Mouse (Mus musculus) forebrain, embryonic 13.5 days (tissue): ENCODE measurements around the gene Iqcf1. TPM values are rescaled to one million over a fixed set of nuclear protein-coding genes. Genes with fewer than 3 reads are reported as not detected.

ENCODE experiments used
- ATAC-seq: fragments of 200-750 bp; cut with Nextera tagmentation; 2 replicates; pipeline ENCODE4 v1.8.0; 2017
- H3K27ac ChIP-seq: fragments of 300-500 bp; sonication (generic); 2 replicates; pipeline ENCODE4 v1.5.1; 2015; ENCODE audit warnings: inconsistent platforms, mild to moderate bottlenecking, moderate library complexity
- H3K27me3 ChIP-seq: fragments of 300-500 bp; sonication (generic); 2 replicates; pipeline ENCODE4 v1.6.1; 2015; ENCODE audit warnings: mild to moderate bottlenecking, inconsistent platforms
- H3K36me3 ChIP-seq: fragments of 300-500 bp; sonication (generic); 2 replicates; pipeline ENCODE4 v1.6.1; 2015; ENCODE audit warnings: mild to moderate bottlenecking, inconsistent platforms; ENCODE audit not compliant: poor library complexity, severe bottlenecking
- H3K4me1 ChIP-seq: fragments of 300-500 bp; sonication (generic); 2 replicates; pipeline ENCODE4 v1.6.1; 2015; ENCODE audit warnings: inconsistent platforms
- H3K4me2 ChIP-seq: fragments of 300-500 bp; sonication (generic); 2 replicates; pipeline ENCODE4 v1.6.1; 2015; ENCODE audit warnings: inconsistent platforms, mild to moderate bottlenecking, moderate library complexity
- H3K4me3 ChIP-seq: fragments of 300-500 bp; sonication (generic); 2 replicates; pipeline ENCODE4 v1.5.1; 2015; ENCODE audit warnings: mild to moderate bottlenecking, inconsistent platforms
- H3K9ac ChIP-seq: fragments of 300-500 bp; sonication (generic); 2 replicates; pipeline ENCODE4 v1.6.1; 2015; ENCODE audit warnings: mild to moderate bottlenecking, inconsistent platforms
- H3K9me3 ChIP-seq: fragments of 300-500 bp; sonication (generic); replicated peaks from 2 replicates; pipeline ENCODE4 v1.6.1; 2016; ENCODE audit warnings: inconsistent platforms
- WGBS: fragments of 180-500 bp; shearing (Covaris S2); methylation state at CpG from one replicate; pipeline ENCODE4 v1.1.7; 2015; 5-methylcytosine and 5-hydroxymethylcytosine counted together
- polyA plus RNA-seq: library from polyadenylated mRNA; unstranded; fragments of >200 nt; fragmentation: Nextera tagmentation; extraction: Ambion mirVana; gene quantifications from 2 replicates; pipeline ENCODE4 v1.2.1, GENCODE M21; 2015

The Iqcf1 gene
- polyA plus RNA-seq, 1 experiment from 2014 or later: not detected

DNA sequence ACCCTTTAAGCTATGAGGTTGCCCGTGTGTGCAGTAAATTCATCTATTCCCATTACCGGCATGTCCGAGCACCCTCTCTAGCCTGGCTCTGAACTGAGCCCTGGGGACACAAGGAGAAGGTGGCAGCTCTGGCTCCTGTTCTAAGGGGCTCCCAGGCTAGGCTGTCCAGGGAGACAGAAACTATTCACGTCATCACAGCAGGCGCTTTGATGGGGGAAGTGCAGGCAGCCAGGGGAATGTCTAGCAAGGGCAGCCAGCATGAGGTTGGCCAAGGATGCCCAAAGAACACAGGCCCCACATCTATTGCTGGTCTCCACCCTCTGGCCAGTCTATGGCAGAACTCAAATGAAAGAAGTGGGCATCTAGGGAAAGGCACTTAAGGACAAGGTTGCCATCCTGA lies 41.8 kb upstream of the Iqcf1 start:
- Histone ChIP-seq H3K27me3 (no peaks in the 10 kb centered on the region), H3K9me3 (no peaks in the 10 kb centered on the region), H3K9ac (peak overlapping the region; percentile 97; the same call in 1 of the 2 replicates), H3K4me3 (peak overlapping the region; percentile 81; the same call in 1 of the 2 replicates), H3K4me2 (peak overlapping the region; percentile 98), H3K4me1 (peaks cover 68% of the 10 kb centered on the region), H3K27ac (peak overlapping the region; percentile 96; the same call in 1 of the 2 replicates), H3K36me3 (peaks cover 54% of the 10 kb centered on the region)
- ATAC-seq: no peak
- 51% methylated on average over 5 of the region's 5 CpGs for WGBS

DNA sequence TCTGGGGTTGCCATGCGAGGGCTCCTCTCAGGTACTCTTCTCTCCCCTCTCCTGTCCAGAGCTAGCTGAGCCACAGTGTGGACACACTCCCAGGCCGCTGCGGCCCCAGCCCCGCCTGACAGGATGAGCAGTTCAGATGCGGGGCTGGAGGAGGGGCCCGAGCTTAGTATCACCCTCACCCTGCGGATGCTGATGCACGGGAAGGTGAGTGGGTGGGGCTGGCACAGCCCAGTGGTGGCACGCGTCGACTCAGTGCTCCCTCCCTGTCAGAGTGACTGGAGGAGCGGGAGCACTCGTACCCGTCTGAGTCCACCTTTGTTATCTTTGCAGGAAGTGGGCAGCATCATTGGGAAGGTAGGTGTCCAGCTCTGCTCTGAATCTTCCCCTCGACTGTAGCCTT lies 39.8 kb upstream of the Iqcf1 start:
- WGBS: 83% methylated on average over 15 of the region's 15 CpGs
- Histone ChIP-seq H3K36me3 (peaks cover 71% of the 10 kb centered on the region), H3K9me3 (no peaks in the 10 kb centered on the region), H3K9ac (peak overlapping the region; percentile 21; the same call in 1 of the 2 replicates), H3K27ac (peak overlapping the region; percentile 51), H3K4me3 (no peak overlapping the region), H3K4me1 (peaks cover 72% of the 10 kb centered on the region), H3K4me2 (no peak overlapping the region), H3K27me3 (no peaks in the 10 kb centered on the region; the same call in 1 of the 2 replicates)
- ATAC-seq: no peak

- H3K4me3 ChIP-seq: no peak overlapping the region
- ATAC-seq: no peak
- no peak overlapping the region for H3K4me2 ChIP-seq
- peaks cover 72% of the 10 kb centered on the region for H3K4me1 ChIP-seq
- H3K27ac ChIP-seq: no peak overlapping the region
- H3K27me3 ChIP-seq: no peaks in the 10 kb centered on the region; the same call in 1 of the 2 replicates
- WGBS: 81% methylated on average over 18 of the region's 18 CpGs
- H3K9me3 ChIP-seq: no peaks in the 10 kb centered on the region
- no peak overlapping the region; the same call in 1 of the 2 replicates for H3K9ac ChIP-seq
- peaks cover 71% of the 10 kb centered on the region for H3K36me3 ChIP-seq
These were observed 39.3 kb upstream of the Iqcf1 start for GRCm38 (mm10) chr9:106460401-106461025.

GRCm38 (mm10) chr9:106461026-106461415 lies 38.7 kb upstream of the Iqcf1 start:
- Histone ChIP-seq H3K27ac (no peak overlapping the region), H3K4me2 (no peak overlapping the region), H3K9me3 (no peaks in the 10 kb centered on the region), H3K9ac (no peak overlapping the region), H3K4me1 (peaks cover 72% of the 10 kb centered on the region), H3K27me3 (no peaks in the 10 kb centered on the region; the same call in 1 of the 2 replicates), H3K36me3 (peaks cover 71% of the 10 kb centered on the region), H3K4me3 (no peak overlapping the region)
- 96% methylated on average over 9 of the region's 9 CpGs for WGBS
- ATAC-seq: no peak

DNA sequence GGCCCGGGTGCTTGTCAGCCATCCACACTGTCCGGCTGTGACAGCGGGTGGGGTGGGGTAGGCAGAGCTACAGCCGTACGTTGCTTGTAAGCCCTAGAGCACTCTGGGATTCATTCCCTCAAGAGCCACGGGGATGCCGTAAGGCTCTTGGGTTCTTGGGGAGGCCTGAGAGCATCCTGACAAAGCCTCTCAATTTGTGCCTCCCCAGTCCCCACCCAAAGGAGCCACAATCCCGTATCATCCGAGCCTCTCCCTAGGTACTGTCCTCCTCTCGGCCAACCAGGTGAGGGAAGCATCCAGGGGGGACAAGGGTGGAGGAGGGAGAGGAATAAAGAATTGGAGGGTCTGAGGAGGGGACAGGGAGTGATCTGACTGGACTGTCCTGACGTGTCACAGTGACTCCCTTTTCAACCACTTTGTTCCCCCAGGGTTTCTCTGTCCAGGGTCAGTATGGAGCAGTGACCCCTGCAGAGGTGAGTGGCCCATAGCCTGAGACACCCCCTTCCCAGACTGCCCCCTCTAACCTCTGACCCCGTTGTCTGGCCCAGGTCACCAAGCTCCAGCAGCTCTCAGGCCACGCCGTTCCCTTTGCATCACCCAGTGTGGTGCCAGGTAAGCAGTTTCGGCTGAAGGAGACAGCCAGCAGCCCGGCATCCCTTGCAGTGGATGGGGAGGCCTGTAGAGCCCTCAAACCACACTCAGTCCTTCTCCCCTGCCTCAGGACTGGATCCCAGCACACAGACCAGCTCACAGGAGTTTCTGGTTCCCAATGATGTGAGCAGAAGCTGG lies 37.9 kb upstream of the Iqcf1 start:
- no peak overlapping the region for H3K9ac ChIP-seq
- H3K4me2 ChIP-seq: no peak overlapping the region
- H3K4me3 ChIP-seq: no peak overlapping the region
- WGBS: 85% methylated on average over 16 of the region's 16 CpGs
- peaks cover 65% of the 10 kb centered on the region for H3K36me3 ChIP-seq
- H3K27ac ChIP-seq: no peak overlapping the region
- no peaks in the 10 kb centered on the region; the same call in 1 of the 2 replicates for H3K27me3 ChIP-seq
- H3K4me1 ChIP-seq: peaks cover 67% of the 10 kb centered on the region
- H3K9me3 ChIP-seq: no peaks in the 10 kb centered on the region
- ATAC-seq: no peak

DNA sequence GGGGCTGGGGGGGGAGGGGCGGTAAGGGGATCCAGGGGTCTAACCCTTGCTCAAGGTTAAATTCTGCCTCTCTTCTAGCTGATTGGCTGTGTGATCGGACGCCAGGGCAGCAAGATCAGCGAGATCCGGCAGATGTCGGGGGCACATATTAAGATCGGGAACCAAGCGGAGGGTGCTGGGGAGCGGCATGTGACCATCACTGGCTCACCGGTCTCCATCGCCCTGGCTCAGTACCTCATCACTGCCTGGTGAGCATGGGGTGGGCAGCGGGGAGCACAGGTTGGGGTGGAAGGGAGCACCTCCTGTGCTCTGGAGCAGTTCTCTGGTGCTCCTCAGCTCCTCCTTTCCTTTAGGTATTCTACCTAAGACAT lies 37.4 kb upstream of the Iqcf1 start:
- Histone ChIP-seq H3K27me3 (no peaks in the 10 kb centered on the region; the same call in 1 of the 2 replicates), H3K9ac (no peak overlapping the region), H3K4me1 (peaks cover 61% of the 10 kb centered on the region), H3K27ac (no peak overlapping the region), H3K36me3 (peaks cover 59% of the 10 kb centered on the region), H3K4me3 (no peak overlapping the region), H3K9me3 (no peaks in the 10 kb centered on the region), H3K4me2 (no peak overlapping the region)
- WGBS: 89% methylated on average over 12 of the region's 12 CpGs
- no peak for ATAC-seq

- H3K4me1 ChIP-seq: peaks cover 51% of the 10 kb centered on the region
- no peak for ATAC-seq
- H3K9ac ChIP-seq: peak overlapping the region; percentile 35; the same call in 1 of the 2 replicates
- WGBS: 81% methylated on average over 21 of the region's 21 CpGs
- H3K27me3 ChIP-seq: no peaks in the 10 kb centered on the region; the same call in 1 of the 2 replicates
- no peak overlapping the region for H3K4me3 ChIP-seq
- H3K36me3 ChIP-seq: peaks cover 50% of the 10 kb centered on the region
- no peak overlapping the region for H3K27ac ChIP-seq
- H3K4me2 ChIP-seq: no peak overlapping the region
- no peaks in the 10 kb centered on the region for H3K9me3 ChIP-seq
These were observed 36.4 kb upstream of the Iqcf1 start for GRCm38 (mm10) chr9:106463122-106464063.

GRCm38 (mm10) chr9:106464751-106465541 lies 34.8 kb upstream of the Iqcf1 start:
- H3K9me3 ChIP-seq: no peaks in the 10 kb centered on the region
- H3K27me3 ChIP-seq: no peaks in the 10 kb centered on the region; the same call in 1 of the 2 replicates
- H3K4me3 ChIP-seq: peak overlapping the region; percentile 50
- H3K9ac ChIP-seq: peak overlapping the region; percentile 79
- ATAC-seq: peak; percentile 81
- H3K27ac ChIP-seq: peak overlapping the region; percentile 70
- H3K4me2 ChIP-seq: peak overlapping the region; percentile 95
- WGBS: 2% methylated on average over 99 of the region's 99 CpGs
- peaks cover 36% of the 10 kb centered on the region for H3K4me1 ChIP-seq
- peaks cover 46% of the 10 kb centered on the region for H3K36me3 ChIP-seq

DNA sequence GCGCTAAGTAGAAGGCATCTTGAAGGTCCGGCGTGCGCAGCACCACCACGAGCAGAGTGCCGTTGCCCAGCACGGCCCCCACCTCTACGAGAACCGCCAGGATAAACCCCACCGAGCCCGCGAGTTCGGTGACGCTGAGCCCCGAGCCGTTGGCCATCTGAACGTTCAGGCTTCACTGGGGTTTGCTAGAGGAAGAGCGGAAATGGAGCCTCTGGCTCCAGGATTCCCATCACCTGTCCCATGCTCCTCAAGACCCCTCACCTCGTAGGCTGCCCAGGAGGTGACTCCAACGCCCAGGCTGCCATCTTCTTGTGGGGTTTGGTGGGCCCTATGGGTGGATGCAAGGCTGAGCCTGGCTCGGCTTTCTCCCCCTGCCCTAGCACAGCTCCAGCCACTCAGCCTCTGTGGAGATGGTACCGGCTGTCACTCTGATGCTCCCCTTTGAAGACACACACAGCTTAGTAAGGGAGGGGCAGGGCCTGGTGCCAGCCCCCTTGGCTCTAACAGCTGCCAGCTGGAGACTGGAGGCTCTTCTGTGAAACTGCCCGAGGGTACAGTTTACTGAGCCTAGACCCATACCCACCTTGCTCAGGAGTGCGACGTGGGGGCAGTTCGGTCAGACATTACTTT lies 34.1 kb upstream of the Iqcf1 start, which contains the start of gene Gpr62:
Gpr62 (minus strand) TSS at position 368 of the 630 bp plus-strand sequence.
- whole genome bisulfite sequencing: 26% methylated on average over 26 of the region's 26 CpGs
- peak; percentile 64 for ATAC-seq
- H3K4me1 ChIP-seq: peaks cover 28% of the 10 kb centered on the region
- no peaks in the 10 kb centered on the region for H3K9me3 ChIP-seq
- H3K27me3 ChIP-seq: no peaks in the 10 kb centered on the region; the same call in 1 of the 2 replicates
- H3K36me3 ChIP-seq: peaks cover 39% of the 10 kb centered on the region
- H3K27ac ChIP-seq: peak within 1 kb of the TSS; percentile 70
- H3K4me3 ChIP-seq: peak within 1 kb of the TSS; percentile 50
- H3K9ac ChIP-seq: peak within 1 kb of the TSS; percentile 79
- H3K4me2 ChIP-seq: peak within 1 kb of the TSS; percentile 95

- H3K9me3 ChIP-seq: no peaks in the 10 kb centered on the region
- peaks cover 26% of the 10 kb centered on the region for H3K4me1 ChIP-seq
- H3K4me2 ChIP-seq: no peak overlapping the region
- peaks cover 28% of the 10 kb centered on the region for H3K36me3 ChIP-seq
- 88% methylated on average over 6 of the region's 6 CpGs for WGBS
- H3K4me3 ChIP-seq: no peak overlapping the region
- no peak overlapping the region for H3K9ac ChIP-seq
- no peaks in the 10 kb centered on the region; the same call in 1 of the 2 replicates for H3K27me3 ChIP-seq
- ATAC-seq: no peak
- H3K27ac ChIP-seq: no peak overlapping the region
These were observed 33.0 kb upstream of the Iqcf1 start for GRCm38 (mm10) chr9:106466721-106467120.
